Mouse (Mus musculus): ENCODE data around the gene Rel.

Gene Rel

DNA sequence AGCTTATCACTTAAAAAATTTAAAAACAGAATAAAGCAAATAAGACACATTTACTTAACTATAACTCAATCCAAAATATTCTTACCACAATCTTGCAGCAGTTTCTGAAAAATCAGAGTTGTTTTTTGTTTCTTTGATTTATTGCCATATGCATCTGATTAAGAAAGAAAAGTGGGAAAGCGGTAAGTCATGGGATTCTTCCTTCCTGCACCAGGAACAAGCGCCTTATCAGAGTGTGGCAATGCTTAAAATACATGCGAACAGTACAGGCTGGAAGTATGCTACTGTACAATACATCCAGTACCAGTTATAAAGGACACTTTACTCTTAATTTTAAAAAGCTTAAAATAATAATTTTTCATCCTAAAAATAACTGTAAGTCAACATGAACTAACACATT is 26.4 kb downstream of the Rel start:
- no peak for DNase-seq (ENCODE audit: low spot score)

DNA sequence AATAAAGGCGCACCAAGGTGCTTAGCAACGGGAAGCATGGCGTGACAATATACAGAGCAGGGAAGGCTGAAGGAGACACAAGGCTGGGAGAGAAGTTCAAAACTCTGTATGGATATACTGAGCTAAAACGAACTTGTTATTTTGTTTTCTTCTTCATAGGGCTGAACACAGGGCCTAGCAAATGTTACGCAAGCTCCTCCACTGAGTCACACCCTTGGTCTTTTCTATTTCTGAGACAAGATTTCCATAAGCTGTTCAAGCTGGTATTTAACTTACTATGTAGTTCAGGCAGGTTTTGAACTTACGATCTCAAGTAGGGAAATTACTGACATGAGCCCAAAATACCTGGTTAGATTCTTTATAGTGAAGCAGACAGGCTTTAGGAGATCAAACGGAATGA is 29.4 kb downstream of the Rel start:
- DNase-seq (ENCODE audit: low spot score) = no peak

DNA sequence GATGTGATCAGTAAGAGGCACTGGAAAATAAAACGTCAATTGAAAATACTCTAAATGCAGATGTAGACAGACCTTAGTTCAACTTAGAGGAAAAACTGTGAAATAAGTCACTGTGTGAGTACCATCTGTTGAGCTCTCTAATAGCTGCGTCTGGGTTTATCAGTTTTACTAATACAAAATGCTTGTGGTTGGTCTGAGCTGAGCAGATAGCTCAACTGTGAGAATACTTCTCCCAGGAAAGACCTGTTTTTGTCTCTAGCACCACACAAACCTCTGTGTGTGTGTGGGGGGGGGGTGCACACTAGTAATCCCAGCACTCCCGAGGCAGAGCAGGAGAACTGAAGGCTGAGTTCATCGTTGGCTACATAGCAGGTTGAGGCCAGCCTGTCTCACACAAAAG is 29.9 kb downstream of the Rel start:
- DNase-seq (ENCODE audit: low spot score) = no peak

DNA sequence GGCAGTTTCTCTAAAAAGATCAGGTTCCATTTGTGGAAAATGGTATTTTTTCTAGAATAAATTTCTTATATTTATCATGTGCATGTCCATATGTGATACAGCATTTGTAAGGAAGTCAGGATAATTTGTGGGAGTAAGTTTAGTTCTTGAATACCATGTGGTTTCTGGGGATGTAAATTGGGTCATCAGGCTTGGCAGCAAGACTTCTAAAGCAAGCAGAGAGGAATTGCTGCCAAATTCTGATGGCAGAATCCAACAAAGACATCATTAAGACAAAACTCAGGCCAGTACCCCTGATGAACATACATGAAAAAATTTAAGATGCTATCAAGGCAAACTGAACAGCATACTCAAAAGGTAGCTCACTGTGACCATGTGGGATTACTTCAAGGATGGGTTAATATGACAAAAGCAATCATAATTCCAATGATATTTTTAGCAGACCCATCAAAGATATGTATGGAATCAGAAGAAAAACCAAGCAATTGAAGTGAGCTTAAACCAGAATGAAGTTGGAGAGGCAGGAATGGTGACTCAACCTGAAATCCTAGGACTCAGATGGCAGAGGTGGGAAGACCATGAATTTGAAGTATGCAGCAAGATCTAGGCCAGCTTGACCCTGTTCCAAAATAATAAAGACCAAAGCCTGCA is 34.8 kb downstream of the Rel start:
- DNase-seq (ENCODE audit: low spot score) = no peak

DNA sequence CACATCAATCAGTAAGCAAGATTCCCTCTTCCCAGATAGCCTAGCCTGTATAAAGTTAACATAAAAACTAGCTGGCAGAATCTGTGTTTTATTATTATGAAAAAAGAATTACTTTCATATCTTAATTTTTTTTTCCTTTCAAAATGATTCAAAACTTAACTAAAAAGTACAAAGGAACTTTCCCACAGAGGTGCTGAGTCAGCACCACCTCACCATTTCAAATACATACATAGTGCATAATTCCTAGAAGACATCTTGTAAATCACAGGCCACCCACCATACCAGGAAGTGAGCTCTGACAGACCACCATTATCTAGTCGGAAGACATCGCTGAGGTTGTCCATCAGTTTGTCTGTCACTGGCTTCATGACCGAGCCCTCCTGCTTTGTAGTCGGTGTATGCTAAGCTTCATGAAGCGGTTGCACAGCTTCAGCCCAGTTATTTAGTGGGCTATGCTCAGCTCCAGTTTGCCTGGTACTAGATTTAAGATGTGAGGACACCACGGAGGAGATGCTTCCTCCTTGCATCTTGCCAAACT is 36.0 kb downstream of the Rel start:
- no peak for DNase-seq (ENCODE audit: low spot score)

DNA sequence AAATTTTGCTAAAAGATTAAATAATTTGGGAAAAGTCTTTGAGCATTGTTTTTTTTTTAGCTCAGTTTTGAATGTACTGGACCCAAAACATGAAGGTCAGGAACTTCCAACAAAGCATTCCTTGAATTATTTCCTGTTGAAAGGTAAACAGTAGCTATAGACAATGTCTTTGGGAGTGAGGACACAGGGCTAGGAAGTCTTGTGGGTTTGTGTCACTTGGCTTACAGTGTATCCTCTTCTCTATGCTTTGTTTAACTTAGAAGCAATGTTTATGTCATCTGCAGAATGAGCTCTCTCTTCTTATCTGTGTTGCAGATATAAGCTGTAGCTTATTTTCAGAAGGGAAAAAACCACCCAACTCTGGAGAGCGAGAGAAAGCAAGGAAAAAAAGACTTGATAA is 37.9 kb downstream of the Rel start:
- DNase-seq (ENCODE audit: low spot score) = no peak

DNA sequence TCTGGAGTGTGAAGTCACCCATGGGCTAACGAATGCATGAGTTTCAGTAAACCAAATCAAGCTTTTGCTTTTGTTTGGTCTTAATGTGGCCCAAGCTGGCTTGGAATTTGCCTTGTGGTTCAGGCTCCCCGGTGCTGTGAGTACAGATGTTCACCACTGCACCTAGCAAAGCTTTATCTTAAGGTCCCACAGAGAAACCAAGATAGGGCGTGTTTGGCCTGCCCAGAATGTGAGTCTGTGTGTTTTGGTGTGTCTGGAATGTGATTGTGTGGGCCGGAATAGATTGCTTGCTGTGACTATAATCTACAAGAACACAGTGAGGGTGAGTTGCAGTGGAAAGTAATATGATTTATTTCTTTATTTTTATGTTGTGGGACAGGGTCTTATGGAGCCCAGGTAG is 40.6 kb downstream of the Rel start:
- no peak for DNase-seq (ENCODE audit: low spot score)

DNA sequence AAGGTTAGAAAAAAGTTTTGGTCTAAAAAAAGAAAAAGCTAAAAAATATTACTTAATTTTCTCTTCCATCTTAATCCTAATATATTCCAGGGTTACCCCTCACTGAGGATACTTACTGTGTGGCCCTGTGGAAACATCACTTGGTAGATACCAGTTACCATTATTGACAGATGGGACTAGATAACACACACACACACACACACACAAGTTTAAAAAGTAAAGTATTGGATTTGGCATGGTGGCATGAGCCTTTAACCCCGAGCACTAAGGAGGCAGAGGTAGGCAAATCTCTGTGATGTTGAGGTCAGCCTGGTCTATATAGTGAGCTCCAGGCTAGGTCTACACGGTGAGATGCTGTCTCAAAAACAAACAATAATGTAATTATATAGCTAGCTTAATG is 42.6 kb downstream of the Rel start:
- no peak for DNase-seq (ENCODE audit: low spot score)

DNA sequence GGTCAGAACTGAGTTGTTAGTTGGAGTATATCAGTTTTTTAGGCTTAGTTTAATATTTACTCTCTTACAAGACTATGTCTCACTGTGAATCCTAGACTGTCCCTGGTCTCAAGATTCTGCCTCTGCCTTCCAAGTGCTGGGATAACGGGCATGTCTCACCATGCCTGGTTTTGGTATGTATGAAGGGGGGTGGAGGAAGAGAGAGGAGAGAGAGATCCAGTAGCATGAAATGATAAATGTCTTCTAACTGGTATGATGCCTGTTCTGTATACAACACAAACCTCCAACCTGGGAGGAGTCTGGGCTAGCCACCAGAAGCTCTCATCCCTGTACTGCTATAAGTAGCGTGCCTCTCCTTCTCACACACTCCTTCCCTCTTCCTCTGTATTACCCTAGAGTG is 44.3 kb downstream of the Rel start:
- DNase-seq (ENCODE audit: low spot score) = no peak

DNA sequence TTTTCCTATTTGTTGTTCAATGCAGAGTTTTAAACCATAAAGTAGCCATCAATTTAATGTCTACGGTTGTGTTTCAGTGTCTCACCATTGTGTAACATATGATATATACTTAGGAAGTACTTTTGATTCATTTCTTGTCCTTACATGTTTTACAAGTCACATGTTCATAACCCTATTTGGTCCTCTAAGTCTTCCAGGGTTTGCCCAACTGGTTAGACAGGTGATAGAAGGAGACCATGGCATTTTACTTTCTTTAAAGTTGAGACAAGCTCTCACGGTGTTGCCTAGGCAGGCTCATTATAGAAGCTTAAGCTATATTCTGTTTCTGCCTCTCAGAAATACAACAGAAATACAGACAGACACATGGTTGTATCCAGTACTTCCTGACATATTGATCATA is 44.9 kb downstream of the Rel start:
- DNase-seq (ENCODE audit: low spot score) = no peak

DNA sequence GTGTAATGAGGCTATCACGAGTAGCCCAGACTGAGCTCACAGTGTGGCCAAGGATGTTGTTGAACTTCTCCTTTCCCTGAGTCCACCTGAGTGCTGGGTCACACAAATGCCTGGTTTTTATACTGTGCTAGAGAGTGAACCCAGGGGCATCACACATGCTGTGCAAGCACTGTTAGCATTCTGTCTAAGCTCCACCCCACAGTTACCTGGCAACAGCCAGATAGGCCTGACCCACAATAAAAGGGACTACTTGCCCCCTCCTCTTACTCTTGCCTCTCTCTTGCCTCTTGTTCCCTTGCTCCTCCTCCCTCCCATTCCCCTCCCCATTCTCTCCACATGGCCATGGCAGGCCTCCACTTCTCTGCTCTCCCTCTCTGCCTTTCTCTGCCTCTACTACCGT is 48.4 kb downstream of the Rel start:
- DNase-seq (ENCODE audit: low spot score) = no peak

DNA sequence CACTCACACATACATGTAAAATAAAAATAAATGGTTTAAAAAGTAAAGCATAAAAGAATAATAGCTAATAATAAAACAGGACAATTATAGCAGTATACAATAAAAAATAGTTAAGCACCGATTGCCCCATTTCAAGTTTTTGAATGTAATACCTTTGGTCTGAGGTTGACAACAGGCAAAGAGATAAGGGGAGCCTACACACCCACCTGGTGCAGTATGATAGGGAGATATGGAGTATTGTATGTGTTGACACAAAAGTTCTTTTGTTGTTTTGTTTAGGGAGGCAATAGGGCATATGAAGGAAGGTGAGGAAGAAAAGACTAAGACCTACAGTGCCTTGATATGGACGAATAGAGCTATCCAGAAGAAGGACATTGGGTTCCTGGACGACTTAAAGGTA is 50.9 kb downstream of the Rel start:
- DNase-seq (ENCODE audit: low spot score) = no peak

DNA sequence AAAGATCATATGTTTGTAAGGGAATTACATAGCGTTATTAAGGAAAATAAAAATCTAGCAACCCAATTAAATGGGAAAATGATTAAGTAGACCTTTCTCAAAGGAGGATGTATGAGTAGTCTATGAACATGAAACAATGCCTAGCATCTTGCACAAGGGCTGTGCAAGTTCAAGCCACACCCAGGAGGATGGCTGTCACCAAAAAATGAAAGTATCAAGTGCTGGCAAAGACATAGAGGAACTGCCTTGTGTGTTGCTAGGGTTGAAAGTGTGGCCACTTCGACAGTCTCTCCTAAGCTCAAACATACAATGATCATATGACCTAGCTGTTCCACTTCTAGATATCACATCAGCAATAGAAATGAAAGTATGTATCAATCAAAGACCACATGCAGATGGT is 51.9 kb downstream of the Rel start:
- DNase-seq (ENCODE audit: low spot score) = no peak

DNA sequence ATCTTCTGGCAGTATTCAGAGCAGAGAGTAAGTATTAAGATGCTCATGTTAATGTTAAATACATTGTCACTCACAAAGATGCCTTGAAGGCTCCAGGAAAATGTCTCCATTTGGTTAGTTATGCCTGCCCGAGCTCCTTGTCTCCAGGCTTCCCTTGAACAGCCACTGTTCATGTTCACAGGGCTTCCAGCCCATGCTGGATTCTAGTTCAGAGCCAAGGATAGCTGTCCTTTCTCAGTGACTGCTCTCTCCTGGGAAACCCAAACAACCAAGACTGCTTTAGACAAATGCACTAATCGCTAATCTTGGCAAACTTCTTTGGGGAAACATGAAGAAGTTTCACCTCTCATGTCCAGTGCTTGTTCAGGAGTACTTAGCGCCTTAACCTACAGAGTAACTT is 58.5 kb downstream of the Rel start:
- no peak for DNase-seq (ENCODE audit: low spot score)

DNA sequence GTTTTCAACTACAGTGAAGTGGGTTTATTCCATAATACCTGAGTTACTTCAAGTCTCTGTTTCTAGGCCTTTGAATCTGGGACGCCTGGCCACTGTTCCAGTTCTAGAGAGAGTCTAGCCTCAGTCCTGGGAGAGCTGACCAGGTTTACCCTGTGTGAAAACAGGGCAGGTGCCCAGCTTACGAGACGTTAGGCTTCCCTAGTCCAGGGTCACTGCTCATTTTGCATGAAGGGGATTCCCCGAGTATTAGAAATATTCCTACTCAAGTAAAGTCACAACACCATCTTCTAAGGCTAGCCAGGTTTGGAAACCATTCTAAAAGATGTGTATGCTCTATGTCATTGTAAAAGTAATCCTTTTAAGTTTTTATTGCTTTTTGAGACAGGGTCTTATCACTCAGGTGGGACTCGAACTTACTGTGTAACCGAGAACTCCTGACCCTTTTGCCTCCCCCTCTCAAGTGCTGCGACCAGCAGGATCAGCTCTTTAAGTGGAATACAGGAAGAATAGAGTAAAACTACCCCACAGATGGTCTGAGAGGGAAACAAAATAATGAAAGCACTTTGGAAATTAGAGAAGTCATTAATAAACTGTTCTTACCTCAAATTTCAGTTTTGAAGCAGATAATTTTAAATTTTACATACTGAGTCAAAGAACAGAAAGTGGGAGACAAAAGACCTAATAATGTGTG is 66.0 kb downstream of the Rel start:
- DNase-seq (ENCODE audit: low spot score) = no peak

DNA sequence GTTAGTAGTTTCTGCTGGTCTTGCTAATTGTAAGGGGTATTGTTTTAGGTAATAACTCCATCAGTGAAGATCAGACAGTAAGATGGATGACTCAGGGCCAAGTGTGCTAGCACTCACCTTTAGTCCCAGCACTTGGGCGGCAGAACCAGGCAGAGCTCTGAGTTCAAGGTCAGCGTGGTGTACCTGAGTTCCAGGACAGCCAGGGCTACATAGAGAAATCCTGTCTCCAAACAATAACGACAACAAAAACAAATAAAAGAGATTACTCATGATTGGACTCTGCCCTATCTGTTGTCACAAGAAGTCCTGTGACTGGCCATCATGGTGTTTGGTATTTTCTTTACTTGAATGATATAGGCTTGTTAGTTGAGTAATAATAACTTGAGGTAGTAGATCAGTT is 68.9 kb downstream of the Rel start:
- no peak for DNase-seq (ENCODE audit: low spot score)

DNA sequence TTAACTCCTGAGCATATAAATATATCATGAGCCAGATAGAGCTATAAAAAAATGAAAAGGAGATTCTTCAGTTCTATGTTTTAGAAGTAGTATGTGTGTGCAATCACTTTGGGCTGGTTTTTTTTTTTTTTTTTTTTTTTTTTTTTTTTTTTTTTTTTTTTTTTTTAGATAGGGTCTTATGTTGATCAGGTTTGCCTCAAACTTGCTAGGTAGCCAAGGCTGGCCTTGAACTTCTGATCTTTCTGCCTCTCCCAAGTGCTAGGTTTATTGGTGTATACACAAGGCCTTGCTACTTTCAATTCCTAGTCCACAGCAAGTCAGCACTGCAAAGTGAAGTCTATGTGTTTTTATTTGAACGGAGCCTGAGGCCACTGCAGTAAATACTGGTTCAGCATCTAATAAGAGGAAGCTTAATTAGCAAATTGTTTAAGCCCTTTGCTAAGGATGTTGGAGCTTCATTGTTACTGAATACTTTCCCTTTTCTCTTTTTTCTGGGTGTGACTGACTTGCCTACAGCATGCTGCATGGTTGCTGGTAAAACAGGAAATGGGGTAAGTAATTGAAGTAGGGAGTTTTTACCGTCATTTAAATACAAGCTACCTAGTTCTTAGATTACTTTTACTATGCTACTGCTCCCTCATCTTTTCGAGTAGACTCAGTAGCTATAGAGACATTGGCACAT is 71.2 kb downstream of the Rel start:
- DNase-seq (ENCODE audit: low spot score) = no peak

DNA sequence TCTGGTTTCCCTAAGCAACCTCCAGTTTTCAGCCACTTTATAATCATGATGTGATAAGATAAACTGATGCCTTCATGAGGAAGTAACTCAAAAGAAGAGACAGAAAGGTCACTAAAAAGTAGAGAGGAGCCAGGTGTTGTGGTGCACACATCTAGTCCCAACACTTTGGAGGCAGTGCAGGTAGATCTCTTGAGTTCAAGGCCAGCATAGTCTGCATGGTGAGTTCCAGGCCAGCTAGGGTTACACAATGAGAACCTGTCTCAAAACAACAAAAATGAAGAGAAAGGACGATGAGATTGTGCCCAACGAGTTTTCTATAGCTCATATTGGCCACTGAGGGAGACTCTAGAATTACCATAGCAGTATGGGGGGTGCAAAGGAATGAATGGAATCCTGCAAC is 72.2 kb downstream of the Rel start:
- DNase-seq (ENCODE audit: low spot score) = no peak

DNA sequence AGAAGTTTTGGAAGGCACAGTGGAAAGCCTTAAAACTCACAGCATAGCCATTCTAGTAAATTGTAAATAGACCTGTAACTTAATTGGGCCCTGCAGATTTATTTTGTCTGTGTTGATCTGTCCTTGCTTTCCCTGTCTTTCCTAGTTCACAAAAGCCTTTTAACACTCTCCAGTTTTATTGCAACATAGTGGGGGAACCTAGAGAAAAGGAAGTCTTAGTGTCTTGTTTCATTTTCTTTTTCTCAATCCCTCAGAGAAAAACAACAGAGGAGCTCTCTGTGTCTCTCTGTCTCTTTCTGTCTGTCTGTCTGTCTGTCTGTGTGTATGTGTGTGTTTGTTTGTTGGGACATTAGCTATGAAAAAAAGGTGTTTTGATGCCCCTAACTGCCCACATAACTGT is 74.9 kb downstream of the Rel start:
- DNase-seq (ENCODE audit: low spot score) = no peak

DNA sequence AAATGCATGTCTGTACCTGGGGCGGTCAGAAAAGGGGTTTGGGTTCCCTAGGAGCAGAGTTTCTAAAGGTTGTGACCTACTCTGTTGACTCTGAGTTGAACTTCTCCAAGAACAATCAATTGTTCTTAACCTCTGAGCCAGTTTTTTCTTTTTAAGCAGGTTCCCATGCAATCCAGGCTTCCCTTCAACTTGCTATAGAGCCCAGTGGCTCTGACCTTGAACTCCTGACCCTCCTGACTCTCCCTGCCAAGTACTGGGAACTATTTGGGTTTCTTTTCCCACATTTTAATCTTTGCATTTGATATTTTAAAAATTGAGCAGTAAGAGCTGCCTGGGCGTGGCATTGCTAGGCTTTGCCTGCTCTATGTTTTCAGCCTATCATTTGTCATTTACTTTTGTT is 77.5 kb downstream of the Rel start:
- no peak for DNase-seq (ENCODE audit: low spot score)

DNA sequence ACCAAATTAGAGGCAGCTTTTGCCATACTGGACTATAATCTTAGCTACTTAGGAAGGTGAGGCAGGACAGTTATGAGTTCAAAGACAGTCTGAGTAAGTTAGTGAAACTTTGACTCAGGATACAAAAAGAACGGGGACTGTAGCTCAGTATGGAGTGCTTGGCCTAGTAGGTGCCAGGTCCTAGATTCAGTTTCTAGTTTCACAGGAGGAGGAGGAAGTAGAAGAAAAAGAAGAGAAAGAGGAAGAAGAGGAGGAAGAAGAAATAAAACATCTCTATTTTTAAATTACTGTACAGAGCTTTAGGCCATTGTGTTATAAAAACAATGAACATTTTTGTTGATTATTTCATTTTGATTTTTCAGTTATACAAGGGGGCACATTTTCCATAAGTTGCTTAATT is 82.7 kb downstream of the Rel start:
- no peak for DNase-seq (ENCODE audit: low spot score)
